Mouse (Mus musculus) forebrain, postnatal 0 days (tissue): ENCODE data around the gene Slc22a12. TPM values are rescaled to one million over a fixed set of nuclear protein-coding genes. Genes with fewer than 3 reads are reported as not detected.

ENCODE experiments used
- ATAC-seq: fragments of 200-750 bp; cut with Nextera tagmentation; 2 replicates; pipeline ENCODE4 v1.8.0; 2017; ENCODE audit warnings: mild to moderate bottlenecking, moderate library complexity
- DNase-seq: peaks from one replicate; pipeline ENCODE4 v3.0.0-alpha.2; 2015
- H3K27ac ChIP-seq: fragments of 300-500 bp; sonication (generic); 2 replicates; pipeline ENCODE4 v1.5.1; 2014; ENCODE audit warnings: low read depth, mild to moderate bottlenecking, antibody characterized with exemption, low read length, moderate library complexity, mixed read lengths
- H3K27me3 ChIP-seq: fragments of 300-500 bp; sonication (generic); 2 replicates; pipeline ENCODE4 v1.6.1; 2014; ENCODE audit warnings: mild to moderate bottlenecking, low read length, mixed read lengths; ENCODE audit not compliant: insufficient read depth
- H3K36me3 ChIP-seq: fragments of 300-500 bp; sonication (generic); 2 replicates; pipeline ENCODE4 v1.6.1; 2014; ENCODE audit warnings: mild to moderate bottlenecking, moderate library complexity; ENCODE audit not compliant: insufficient read depth
- H3K4me1 ChIP-seq: fragments of 300-500 bp; sonication (generic); 2 replicates; pipeline ENCODE4 v1.6.1; 2014; ENCODE audit warnings: antibody characterized with exemption; ENCODE audit not compliant: insufficient read depth
- H3K4me2 ChIP-seq: fragments of 300-500 bp; sonication (generic); 2 replicates; pipeline ENCODE4 v1.6.1; 2014; ENCODE audit warnings: low read depth, mild to moderate bottlenecking, moderate library complexity
- H3K4me3 ChIP-seq: fragments of 300-500 bp; sonication (generic); 2 replicates; pipeline ENCODE4 v1.5.1; 2014; ENCODE audit warnings: low read depth, low read length, mixed read lengths
- H3K9ac ChIP-seq: fragments of 300-500 bp; sonication (generic); 2 replicates; pipeline ENCODE4 v1.6.1; 2014; ENCODE audit warnings: mild to moderate bottlenecking
- H3K9me3 ChIP-seq: fragments of 300-500 bp; sonication (generic); 2 replicates; pipeline ENCODE4 v1.6.1; 2016; ENCODE audit warnings: low read length
- CTCF ChIP-seq: sonication (generic); IDR thresholded peaks from 2 replicates; pipeline ENCODE4 v1.5.1; 2016; ENCODE audit warnings: antibody characterized with exemption, control low read depth, low read depth
- WGBS: fragments of 180-500 bp; shearing (Covaris S2); extraction: QIAGEN DNeasy Blood & Tissue Kit; methylation state at CpG from one replicate; pipeline ENCODE4 v1.1.7; 2014; 5-methylcytosine and 5-hydroxymethylcytosine counted together
- polyA plus RNA-seq: library from polyadenylated mRNA; unstranded; fragments of >200 nt; fragmentation: Nextera tagmentation; extraction: Ambion mirVana; gene quantifications from 2 replicates; pipeline ENCODE4 v1.2.1, GENCODE M21; 2015
- total RNA-seq: library from RNA; depleted of rRNA; stranded (reverse); fragments of >200 nt; gene quantifications from 2 replicates; pipeline ENCODE4 v1.2.3, GENCODE M21; 2014; rRNA removed

Gene Slc22a12
- total RNA-seq, result not detected in 2 replicates
- 0.15 and 0.40 TPM in 2 replicates for polyA plus RNA-seq

- Histone ChIP-seq H3K4me1 (no peaks in the 10 kb centered on the region), H3K27me3 (no peaks in the 10 kb centered on the region), H3K27ac (no peak within 1 kb of the TSS), H3K9me3 (no peaks in the 10 kb centered on the region), H3K9ac (no peak within 1 kb of the TSS), H3K36me3 (no peaks in the 10 kb centered on the region), H3K4me2 (no peak within 1 kb of the TSS), H3K4me3 (no peak within 1 kb of the TSS)
- no peak for DNase-seq
- 89% methylated on average over 16 of the region's 16 CpGs for WGBS
- peak; percentile 58 for ATAC-seq
- no peak for TF ChIP-seq CTCF
Observed at GRCm38 (mm10) chr19:6542367-6543034, at the start of gene Slc22a12. Slc22a12 (minus strand) TSS chr19:6543032.

- H3K27ac ChIP-seq, result no peak overlapping the region
- H3K4me1 ChIP-seq, result no peaks in the 10 kb centered on the region
- H3K9ac ChIP-seq, result no peak overlapping the region
- H3K4me2 ChIP-seq, result no peak overlapping the region
- no peaks in the 10 kb centered on the region for H3K36me3 ChIP-seq
- no peaks in the 10 kb centered on the region for H3K9me3 ChIP-seq
- H3K27me3 ChIP-seq, result no peaks in the 10 kb centered on the region
- DNase-seq, result no peak
- no peak for ATAC-seq
- TF ChIP-seq CTCF, result no peak
- no peak overlapping the region for H3K4me3 ChIP-seq
- WGBS, result 48% methylated on average over 4 of the region's 4 CpGs
Observed at GRCm38 (mm10) chr19:6572001-6572400, 29.2 kb upstream of the Slc22a12 start.

GRCm38 (mm10) chr19:6571476-6571875 lies 28.6 kb upstream of the Slc22a12 start:
- Histone ChIP-seq H3K4me3 (no peak overlapping the region), H3K36me3 (no peaks in the 10 kb centered on the region), H3K4me2 (no peak overlapping the region), H3K4me1 (no peaks in the 10 kb centered on the region), H3K9ac (no peak overlapping the region), H3K27ac (no peak overlapping the region), H3K27me3 (no peaks in the 10 kb centered on the region), H3K9me3 (no peaks in the 10 kb centered on the region)
- no peak for TF ChIP-seq CTCF
- WGBS, result 79% methylated on average over 5 of the region's 5 CpGs
- no peak for ATAC-seq
- DNase-seq, result no peak

GRCm38 (mm10) chr19:6569561-6569960 lies 26.7 kb upstream of the Slc22a12 start:
- no peaks in the 10 kb centered on the region for H3K36me3 ChIP-seq
- no peaks in the 10 kb centered on the region for H3K27me3 ChIP-seq
- H3K4me3 ChIP-seq, result no peak overlapping the region
- ATAC-seq (no peak), DNase-seq (no peak)
- no peaks in the 10 kb centered on the region for H3K9me3 ChIP-seq
- H3K4me2 ChIP-seq, result no peak overlapping the region
- no peak for TF ChIP-seq CTCF
- H3K27ac ChIP-seq, result no peak overlapping the region
- H3K4me1 ChIP-seq, result no peaks in the 10 kb centered on the region
- WGBS, result 14% methylated on average over 5 of the region's 5 CpGs
- no peak overlapping the region for H3K9ac ChIP-seq

- WGBS, result 80% methylated on average over 5 of the region's 5 CpGs
- Histone ChIP-seq H3K36me3 (no peaks in the 10 kb centered on the region), H3K27me3 (no peaks in the 10 kb centered on the region)
Observed at GRCm38 (mm10) chr19:6569021-6569420, 26.2 kb upstream of the Slc22a12 start.

GRCm38 (mm10) chr19:6566450-6566849 lies 23.6 kb upstream of the Slc22a12 start:
- Histone ChIP-seq H3K9me3 (no peaks in the 10 kb centered on the region), H3K27me3 (no peaks in the 10 kb centered on the region), H3K9ac (no peak overlapping the region), H3K4me3 (no peak overlapping the region), H3K36me3 (no peaks in the 10 kb centered on the region), H3K4me2 (no peak overlapping the region), H3K27ac (no peak overlapping the region), H3K4me1 (no peaks in the 10 kb centered on the region)
- DNase-seq (no peak), ATAC-seq (no peak)
- TF ChIP-seq CTCF, result no peak
- WGBS, result 64% methylated on average over 2 of the region's 2 CpGs

More at GRCm38 (mm10) chr19:6569021-6569420, 26.2 kb upstream of the Slc22a12 start:
- H3K4me2 ChIP-seq, result no peak overlapping the region
- no peak for TF ChIP-seq CTCF
- H3K4me1 ChIP-seq, result no peaks in the 10 kb centered on the region
- H3K4me3 ChIP-seq, result no peak overlapping the region
- no peak overlapping the region for H3K27ac ChIP-seq
- no peak overlapping the region for H3K9ac ChIP-seq
- H3K9me3 ChIP-seq, result no peaks in the 10 kb centered on the region
- no peak for DNase-seq
- no peak for ATAC-seq

- ATAC-seq, result no peak
- no peaks in the 10 kb centered on the region for H3K4me1 ChIP-seq
- H3K27ac ChIP-seq, result no peak overlapping the region
- no peaks in the 10 kb centered on the region for H3K9me3 ChIP-seq
- no peak overlapping the region for H3K9ac ChIP-seq
- no peaks in the 10 kb centered on the region for H3K36me3 ChIP-seq
- 87% methylated on average over 6 of the region's 6 CpGs for WGBS
- no peaks in the 10 kb centered on the region for H3K27me3 ChIP-seq
- no peak for DNase-seq
- no peak overlapping the region for H3K4me3 ChIP-seq
- TF ChIP-seq CTCF, result no peak
- no peak overlapping the region for H3K4me2 ChIP-seq
Observed at GRCm38 (mm10) chr19:6565136-6565535, 22.3 kb upstream of the Slc22a12 start.
